Mouse (Mus musculus) ES-Bruce4 (cell line): ENCODE measurements around the gene Cox15.

ENCODE experiments used
- CTCF ChIP-seq: IDR thresholded peaks from one replicate; pipeline ENCODE4 v1.8.1; 2011; ENCODE audit warnings: low read depth, low read length
- EP300 ChIP-seq: IDR thresholded peaks from 2 replicates; pipeline ENCODE4 v1.6.1; 2011; ENCODE audit warnings: low read depth, low read length; ENCODE audit not compliant: insufficient read depth
- POLR2A ChIP-seq: IDR thresholded peaks from one replicate; pipeline ENCODE4 v1.8.1; 2011; ENCODE audit warnings: low read length; ENCODE audit not compliant: insufficient read depth

DNA sequence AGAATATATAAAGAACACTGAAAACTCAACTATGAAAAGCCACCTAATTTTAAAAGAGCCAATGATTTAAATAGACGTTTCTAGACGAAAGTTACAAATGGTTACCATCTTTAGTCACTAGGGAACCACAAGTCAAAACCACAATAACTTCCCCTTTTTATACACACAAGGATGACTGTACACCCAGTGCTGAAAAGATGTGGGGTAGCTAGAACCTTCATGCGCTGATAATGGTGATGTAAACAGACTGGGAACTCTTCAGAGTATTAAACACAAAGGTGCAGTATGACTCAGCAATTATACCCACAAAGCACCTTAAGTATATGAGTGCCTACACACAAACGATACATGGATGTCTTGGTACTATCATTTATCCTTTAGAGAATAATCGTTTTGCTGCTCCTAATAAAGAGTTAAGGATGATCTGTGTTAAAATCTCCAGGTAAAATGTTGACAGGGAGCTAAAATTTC is 18.7 kb upstream of the Cox15 start:
- no peak for TF ChIP-seq POLR2A
- TF ChIP-seq CTCF = no peak
- TF ChIP-seq EP300 = no peak
